Mouse (Mus musculus): ENCODE measurements around the gene Gfer.
"Not testable (repeated sequence)": the region's sequence is repeated elsewhere in the genome, so short reads cannot be mapped to it uniquely, and the experiment has no call there.

Gene Gfer

DNA sequence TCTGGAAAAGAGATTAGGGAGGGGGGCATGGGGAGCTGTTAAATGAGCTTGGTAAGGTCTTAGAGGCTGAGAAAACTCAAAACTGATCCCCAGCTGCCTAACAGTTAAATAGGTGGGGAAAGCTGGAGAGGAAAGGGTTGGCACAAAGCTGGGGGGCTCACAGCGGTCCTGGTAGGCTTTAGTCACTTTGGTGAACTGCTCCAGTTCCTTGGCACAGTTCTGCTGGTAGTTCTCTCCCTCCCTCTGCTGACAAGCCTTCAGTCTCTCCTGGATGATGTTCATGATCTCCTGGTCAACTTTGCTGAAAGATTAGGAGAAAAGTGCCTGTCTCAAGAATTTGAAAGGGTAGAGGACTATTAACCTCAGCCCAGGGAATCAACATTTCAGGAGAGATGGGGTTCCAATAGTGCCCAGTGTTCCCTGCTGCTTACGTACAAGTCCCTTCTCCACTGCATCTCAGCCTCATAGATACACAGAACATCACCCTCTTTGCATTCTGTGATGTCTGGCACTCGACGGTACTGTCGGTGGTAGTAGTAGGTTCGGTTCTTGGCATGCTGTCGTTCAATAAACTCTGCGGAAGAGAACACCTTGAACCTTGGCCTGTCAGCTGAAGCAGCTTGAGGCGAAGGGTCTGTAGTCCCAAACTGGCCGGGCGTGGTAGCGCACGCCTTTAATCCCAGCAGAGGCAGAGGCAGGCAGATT, 26.4 kb upstream of the Gfer start:
- DNase-seq (ENCODE audit: low read depth): peak; percentile 57

DNA sequence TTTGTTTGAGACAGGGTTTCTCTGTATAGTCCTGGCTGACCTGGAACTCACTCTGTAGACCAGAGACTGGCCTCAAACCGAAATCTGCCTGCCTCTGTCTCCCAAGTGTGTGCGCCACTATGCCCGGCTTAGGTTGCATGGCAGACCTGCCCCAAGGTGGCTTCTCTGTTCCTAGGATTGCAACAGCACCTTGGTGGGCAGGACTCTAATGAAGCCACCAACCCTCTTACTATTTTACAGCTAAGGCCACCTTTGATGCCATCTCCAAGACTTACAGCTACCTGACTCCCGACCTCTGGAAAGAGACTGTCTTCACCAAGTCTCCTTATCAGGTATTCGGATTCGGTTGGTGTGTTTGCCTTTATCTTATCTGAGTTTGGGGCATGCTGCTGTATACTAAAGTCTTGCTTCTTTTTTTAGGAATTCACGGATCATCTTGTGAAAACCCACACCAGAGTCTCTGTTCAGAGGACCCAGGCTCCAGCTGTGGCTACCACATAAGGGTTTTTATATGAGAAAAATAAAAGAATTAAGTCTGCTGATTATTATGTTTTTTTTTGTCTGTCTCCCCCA, 25.5 kb upstream of the Gfer start:
- DNase-seq (ENCODE audit: low read depth): not testable (repeated sequence)

DNA sequence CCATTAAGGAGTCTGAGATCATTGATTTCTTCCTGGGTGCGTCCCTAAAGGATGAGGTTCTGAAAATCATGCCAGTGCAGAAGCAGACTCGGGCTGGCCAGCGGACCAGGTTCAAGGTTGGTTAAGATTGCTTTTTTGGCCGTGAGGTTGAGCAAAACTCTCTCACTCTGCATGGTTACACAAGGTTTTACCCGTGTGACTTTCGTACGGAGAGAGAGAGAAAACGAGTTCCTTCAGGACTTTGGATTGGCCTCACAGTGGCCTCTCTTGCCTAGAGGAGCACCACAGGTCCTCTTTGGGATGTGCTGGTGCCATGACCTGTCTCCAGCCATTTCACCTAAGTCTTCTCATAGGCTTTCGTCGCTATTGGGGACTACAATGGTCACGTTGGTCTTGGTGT, 24.7 kb upstream of the Gfer start:
- DNase-seq (ENCODE audit: low read depth): not testable (repeated sequence)

DNA sequence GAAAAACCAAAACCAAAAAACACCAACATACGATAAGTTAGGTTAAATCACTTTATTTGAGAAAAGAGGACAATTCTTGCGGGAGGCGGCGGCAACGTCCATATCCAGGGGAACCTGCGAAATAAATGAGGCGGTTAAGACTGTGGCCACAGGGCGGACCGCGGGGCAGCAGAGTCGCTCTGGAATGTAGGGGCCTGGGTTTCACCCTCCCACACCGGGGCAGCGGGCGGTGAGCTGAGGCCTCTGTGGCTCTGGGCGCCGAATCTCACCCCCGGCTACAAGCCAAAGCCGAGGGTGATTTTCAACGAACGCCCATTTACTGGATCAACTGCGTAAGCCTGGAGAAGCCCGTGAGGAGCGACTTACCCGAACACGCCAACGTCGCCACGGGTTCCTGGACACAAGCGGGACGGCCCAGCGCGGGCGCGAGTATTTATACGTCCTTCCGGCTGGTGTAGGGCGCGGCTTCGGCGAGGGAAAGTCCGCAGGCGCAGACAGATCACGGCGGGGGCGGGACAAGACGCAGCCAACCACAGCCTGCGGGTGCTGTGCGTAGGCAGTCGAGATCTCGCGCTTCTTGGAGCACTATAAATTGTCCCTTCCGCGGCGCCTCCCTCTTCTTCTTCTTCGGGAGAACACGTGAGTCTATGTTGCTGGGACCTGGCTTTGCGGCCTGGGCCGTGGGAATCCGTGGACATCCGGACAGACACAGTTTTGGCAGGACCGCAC, 23.7 kb upstream of the Gfer start:
- DNase-seq (ENCODE audit: low read depth): peak; percentile 99

GRCm38 (mm10) chr17:24718938-24719337, 23.0 kb upstream of the Gfer start:
- DNase-seq (ENCODE audit: low read depth): peak; percentile 39

DNA sequence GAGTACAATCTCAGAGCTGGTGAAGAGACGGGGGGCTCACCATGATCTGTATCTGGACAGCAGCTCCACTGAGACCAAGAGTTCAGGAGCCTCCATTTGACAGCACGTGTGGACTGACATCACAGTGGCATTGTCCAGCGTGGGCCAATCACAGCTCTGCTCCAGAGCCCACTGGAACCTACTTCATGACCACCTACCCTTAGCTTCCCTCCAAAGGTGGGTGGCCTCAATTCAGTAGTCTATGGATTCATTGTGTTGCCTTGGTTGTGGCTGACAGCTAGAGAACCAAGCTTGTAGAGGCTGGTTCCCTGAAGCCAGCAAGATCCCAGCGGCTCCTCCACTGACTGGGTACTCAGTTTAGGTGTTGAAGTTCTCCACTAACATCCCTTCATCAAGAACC, 22.0 kb upstream of the Gfer start, which contains the start of the genes Rnf151 and Rps2:
Gene Rnf151 (minus strand): TSS at position 121 of the 400 bp plus-strand sequence.
Gene Rps2 (plus strand): TSS at position 174 of the 400 bp plus-strand sequence.
- DNase-seq (ENCODE audit: low read depth): no peak

GRCm38 (mm10) chr17:24716166-24716682, 20.3 kb upstream of the Gfer start:
- DNase-seq (ENCODE audit: low read depth): no peak

- no peak for DNase-seq (ENCODE audit: low read depth)
Observed at GRCm38 (mm10) chr17:24715556-24715955, 19.6 kb upstream of the Gfer start.

GRCm38 (mm10) chr17:24708646-24709045, 12.7 kb upstream of the Gfer start:
- DNase-seq (ENCODE audit: low read depth): peak; percentile 87

- DNase-seq (ENCODE audit: low read depth): peak; percentile 59
Observed at GRCm38 (mm10) chr17:24707801-24708425, 12.0 kb upstream of the Gfer start.

DNA sequence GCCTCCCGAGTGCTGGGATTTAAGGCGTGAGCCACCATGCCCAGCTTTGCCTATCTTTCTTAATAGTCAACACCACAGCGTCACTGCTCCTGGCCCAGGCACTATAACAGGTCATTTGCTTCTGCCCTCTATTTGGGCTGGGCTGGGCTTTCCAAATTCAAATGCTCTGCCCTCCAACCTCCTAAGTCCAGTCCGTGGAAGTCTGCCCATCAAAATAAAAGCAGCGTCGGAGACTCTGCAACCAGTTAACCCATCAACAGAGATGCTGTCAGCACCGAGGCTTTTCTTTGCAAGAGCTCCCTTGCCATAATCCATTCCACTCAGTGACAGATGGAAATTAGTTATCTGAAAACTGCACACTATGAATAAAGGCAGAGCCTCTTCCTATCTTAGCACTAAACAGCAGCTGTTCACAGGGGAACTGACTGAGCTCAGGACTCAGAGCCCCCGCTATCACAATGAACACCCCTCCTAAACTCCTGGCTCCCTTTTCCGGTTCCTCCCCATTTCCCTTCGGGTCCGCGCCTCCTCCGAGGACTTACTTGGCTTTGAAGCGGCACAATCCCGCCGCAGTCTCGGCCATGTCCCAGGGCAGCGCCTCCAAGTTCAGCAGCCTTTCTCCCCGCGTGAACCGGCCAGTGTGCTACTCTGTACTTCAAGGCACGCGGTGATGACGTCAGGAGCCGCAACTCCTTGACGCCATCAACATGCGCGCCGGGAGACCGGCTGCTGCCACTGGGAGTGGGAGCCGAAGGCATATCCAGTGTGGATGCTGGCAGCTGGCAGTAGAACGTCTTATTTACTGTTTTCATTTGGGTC, 11.2 kb upstream of the Gfer start, which contains the start of gene Tbl3:
Gene Tbl3 (minus strand): TSS at position 679 of the 819 bp plus-strand sequence.
- peak; percentile 95 for DNase-seq (ENCODE audit: low read depth)

DNA sequence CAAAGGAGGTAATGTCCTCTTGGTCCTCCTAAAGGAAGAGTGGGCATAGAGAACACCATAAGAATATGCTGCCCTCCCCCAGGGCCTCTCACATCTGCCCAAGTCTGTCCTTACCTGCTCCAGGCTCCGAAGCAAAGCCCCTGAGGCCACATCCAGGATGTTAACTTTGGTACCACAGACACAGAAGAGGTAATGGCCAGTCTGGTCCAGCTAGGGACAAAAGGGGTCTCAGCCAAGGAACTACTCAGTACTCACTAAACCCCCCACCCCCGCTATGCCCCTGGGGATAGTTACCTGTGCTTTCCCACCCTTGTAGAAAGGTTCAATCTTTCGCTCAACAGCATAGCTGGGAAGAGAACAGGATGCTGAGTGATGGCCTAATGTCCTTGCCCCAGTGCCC, 9.9 kb upstream of the Gfer start:
- no peak for DNase-seq (ENCODE audit: low read depth)

DNA sequence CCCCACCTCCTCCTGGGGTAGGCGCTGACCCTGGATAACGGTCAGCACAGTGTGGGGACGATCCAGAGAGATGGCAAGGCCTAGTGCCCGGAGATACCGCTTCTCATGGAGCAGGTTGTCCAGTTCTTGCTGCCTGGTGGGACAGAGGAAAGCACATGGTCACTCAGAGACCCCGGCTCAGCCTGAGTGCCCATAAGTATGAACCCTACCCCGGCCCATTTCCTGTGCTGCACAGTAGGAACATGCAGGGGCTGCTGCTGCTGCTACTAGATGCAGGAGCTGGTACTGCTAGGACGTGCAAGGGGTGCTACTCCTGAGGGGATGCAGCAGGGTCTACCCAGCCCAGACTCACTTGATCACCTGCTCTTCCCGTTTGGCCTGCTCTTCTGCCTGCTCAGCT, 5.3 kb upstream of the Gfer start:
- DNase-seq (ENCODE audit: low read depth): no peak

DNA sequence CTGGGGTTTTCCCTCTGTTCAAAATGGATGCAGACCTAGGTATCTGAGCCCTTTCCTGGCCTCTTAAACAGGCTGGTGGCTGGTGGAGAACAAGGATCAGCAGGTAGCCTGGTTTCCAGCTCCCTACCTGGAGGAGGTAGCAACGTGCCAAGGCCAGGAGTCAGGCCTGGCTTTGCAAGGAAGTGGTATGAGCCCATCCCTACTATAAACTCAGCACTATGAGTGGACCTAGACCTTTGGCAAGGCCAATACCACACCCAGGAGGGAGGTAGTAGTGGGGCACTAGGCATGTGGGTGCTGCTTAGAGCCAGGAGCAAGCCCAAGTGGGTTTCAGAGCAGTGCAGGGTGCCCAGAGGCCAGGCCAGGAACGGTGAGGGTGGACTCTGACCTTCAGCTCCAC, 3.5 kb upstream of the Gfer start:
- no peak for DNase-seq (ENCODE audit: low read depth)

DNA sequence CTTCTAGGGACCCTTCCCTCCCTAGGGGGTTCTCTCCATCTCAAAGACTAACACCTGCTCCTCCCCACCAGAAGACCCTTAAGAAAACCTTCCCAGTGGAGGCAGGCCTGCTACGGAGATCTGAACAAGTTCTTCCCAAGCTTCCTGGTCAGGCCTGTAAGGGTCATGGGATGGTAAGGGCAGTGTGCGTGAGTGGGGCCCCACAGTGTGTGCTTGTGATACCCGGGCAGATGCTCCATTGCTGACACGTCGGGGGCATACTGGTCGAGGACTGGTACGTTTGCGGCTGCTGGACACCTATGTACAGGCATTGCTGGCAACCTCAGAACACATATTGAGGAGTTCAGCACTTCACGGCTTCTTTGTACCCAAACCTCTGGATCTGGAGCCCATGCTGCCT, 2.8 kb upstream of the Gfer start:
- no peak for DNase-seq (ENCODE audit: low read depth)

DNA sequence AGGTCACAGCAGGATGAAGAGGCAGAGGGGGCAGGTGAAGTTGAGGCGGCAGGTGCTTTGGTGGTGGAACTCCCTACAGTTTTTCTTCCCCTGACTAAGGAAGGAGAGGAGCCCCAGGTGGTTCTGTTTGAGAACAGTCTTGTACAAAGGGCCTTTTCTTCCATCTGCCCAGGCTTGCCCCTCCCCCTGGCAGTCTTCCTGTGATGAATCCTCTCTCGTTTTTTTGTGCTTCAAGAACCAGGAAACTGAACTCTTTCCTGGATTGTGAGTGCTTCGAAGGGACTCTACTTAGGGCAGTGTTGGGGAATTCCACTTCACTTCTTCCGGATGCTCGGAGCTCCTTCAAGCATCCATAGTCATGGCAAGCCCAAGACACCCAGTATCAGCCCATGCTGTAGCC, 2.0 kb upstream of the Gfer start:
- DNase-seq (ENCODE audit: low read depth): no peak

DNA sequence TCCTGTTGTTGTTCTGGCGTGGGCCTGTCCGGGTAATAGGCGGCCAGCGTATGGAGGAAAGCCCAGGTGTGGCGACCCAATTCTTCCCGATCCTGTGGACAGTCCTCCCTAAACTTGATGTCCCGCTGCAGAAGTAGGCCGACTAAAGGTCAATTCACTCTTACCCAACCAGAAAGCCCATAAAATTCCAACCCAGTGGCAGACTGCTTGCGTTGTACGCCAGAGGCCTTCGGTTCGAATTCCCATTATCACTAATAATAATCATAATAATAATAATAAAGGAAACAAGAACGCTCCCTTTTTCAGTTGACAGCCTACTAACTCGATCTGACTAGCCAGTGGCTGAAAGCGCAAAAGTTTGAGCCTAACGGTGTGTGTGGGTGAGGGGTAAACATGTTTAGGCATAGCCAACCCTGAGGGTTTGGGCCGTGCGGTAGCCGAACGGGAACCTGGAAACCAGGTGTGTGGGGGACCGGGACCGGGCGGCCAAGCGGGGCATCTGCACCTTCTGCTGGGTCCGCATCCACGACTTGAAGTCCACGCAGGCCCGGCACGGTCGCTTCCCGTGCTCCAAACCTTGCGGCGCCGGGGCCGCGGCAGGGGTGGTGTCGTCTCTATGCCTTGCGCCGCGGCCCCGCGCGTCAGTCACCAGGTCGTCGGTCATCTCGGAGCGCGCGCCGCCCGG, 488 bp downstream of the Gfer start:
- peak; percentile 39 for DNase-seq (ENCODE audit: low read depth)

GRCm38 (mm10) chr17:24692385-24692784, 3.6 kb downstream of the Gfer start:
- DNase-seq (ENCODE audit: low read depth): no peak

DNA sequence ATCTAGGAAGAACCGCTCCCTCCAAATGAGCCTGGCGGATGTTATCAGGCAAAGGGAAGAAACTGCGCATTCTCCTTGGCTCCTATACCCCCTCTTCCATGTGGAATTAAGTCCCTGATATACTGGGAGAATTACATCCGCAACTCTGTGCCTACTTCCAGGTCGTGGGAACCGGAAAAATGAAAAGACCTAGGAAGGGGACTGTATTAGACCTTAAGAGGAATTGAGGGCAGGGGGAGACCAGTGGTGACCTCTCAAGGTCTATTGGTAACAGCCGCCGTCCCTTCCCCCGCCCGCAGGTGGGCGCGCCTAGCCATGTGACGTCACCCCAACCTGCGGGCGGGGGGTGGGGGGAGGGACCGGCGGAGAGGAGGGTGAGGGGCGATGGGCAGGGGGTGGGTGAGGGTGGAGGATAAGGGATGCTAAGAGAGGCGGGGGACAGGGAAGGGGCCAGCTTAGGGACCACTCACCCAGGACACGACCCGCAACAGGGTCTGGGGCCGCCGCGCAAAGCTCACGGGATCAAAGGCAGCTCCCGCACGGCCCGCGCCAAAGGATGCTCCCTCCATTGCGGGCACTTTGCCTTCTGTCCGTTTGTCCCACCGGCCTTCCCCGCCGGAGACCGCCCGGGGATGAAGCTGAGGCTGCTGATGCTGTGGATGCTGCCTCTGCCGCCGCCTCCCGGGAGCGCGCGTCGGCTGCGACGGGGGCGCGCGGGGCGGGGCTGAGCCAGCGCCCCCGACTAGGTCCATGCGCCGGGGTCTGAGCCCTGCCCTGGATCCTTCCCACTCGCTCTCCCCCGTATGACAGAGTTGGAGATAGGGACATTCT, 6.5 kb downstream of the Gfer start, which contains the start of gene Syngr3:
Gene Syngr3 (minus strand): TSS at position 705 of the 831 bp plus-strand sequence.
- DNase-seq (ENCODE audit: low read depth): no peak

- no peak for DNase-seq (ENCODE audit: low read depth)
Observed at GRCm38 (mm10) chr17:24687599-24687998, 8.4 kb downstream of the Gfer start.

Data from 416B (cell line).